Mouse (Mus musculus) MEL (cell line): Measurements from ENCODE around the gene Ubxn10.

Experiments
- CHD2 ChIP-seq: IDR thresholded peaks from 2 replicates; pipeline ENCODE4 v1.6.1; 2011; ENCODE audit warnings: low read length, improper control_type of control experiment
- E2F4 ChIP-seq: IDR thresholded peaks from 2 replicates; pipeline ENCODE4 v1.6.1; 2011; ENCODE audit warnings: low read depth, low read length, improper control_type of control experiment, borderline replicate concordance
- ETS1 ChIP-seq: IDR thresholded peaks from 2 replicates; pipeline ENCODE4 v1.6.1; 2012; ENCODE audit warnings: low read depth, mild to moderate bottlenecking, inconsistent platforms, low read length, improper control_type of control experiment, moderate library complexity
- GABPA ChIP-seq: IDR thresholded peaks from 2 replicates; pipeline ENCODE4 v1.6.1; 2012; ENCODE audit warnings: low read depth, mild to moderate bottlenecking, inconsistent platforms, low read length, improper control_type of control experiment, moderate library complexity
- POLR2AphosphoS2 ChIP-seq: IDR thresholded peaks from 2 replicates; pipeline ENCODE4 v1.6.1; 2011; ENCODE audit warnings: low read length, improper control_type of control experiment

- TF ChIP-seq POLR2AphosphoS2 (no peak), ETS1 (no peak), CHD2 (no peak), GABPA (no peak), E2F4 (no peak)
Measured at GRCm38 (mm10) chr4:138725127-138725461, 11.9 kb downstream of the Ubxn10 start.
